Mouse (Mus musculus) bone marrow macrophage, adult 2 months (primary cell): ENCODE results near the gene Gm11487. TPM values are rescaled to one million over a fixed set of nuclear protein-coding genes. Genes with fewer than 3 reads are reported as not detected.
"Not testable (repeated sequence)": the region's sequence is repeated elsewhere in the genome, so short reads cannot be mapped to it uniquely, and the experiment has no call there.

Source experiments
- H3K27ac ChIP-seq: 2 replicates; pipeline ENCODE4 v1.5.1; 2012; ENCODE audit warnings: low read depth, low read length; ENCODE audit not compliant: insufficient read depth
- H3K4me1 ChIP-seq: 2 replicates; pipeline ENCODE4 v1.6.1; 2012; ENCODE audit warnings: low read length; ENCODE audit not compliant: control insufficient read depth, insufficient read depth
- H3K4me3 ChIP-seq: 2 replicates; pipeline ENCODE4 v1.5.1; 2012; ENCODE audit warnings: mild to moderate bottlenecking, low read length, moderate library complexity; ENCODE audit not compliant: insufficient read depth
- CTCF ChIP-seq: IDR thresholded peaks from 2 replicates; pipeline ENCODE4 v1.5.1; 2012; ENCODE audit warnings: low read depth, mild to moderate bottlenecking, low read length, moderate library complexity
- POLR2A ChIP-seq: IDR thresholded peaks from 2 replicates; pipeline ENCODE4 v1.6.1; 2012; ENCODE audit warnings: mild to moderate bottlenecking, low read depth, low read length, borderline replicate concordance
- polyA plus RNA-seq: library from polyadenylated mRNA; stranded (reverse); fragments of >200 nt; gene quantifications from 2 replicates; pipeline ENCODE4 v1.2.4, GENCODE M21; 2012; ENCODE audit not compliant: missing spikeins, insufficient read depth, insufficient read length

Gm11487 gene
- not detected in 2 replicates for polyA plus RNA-seq

DNA sequence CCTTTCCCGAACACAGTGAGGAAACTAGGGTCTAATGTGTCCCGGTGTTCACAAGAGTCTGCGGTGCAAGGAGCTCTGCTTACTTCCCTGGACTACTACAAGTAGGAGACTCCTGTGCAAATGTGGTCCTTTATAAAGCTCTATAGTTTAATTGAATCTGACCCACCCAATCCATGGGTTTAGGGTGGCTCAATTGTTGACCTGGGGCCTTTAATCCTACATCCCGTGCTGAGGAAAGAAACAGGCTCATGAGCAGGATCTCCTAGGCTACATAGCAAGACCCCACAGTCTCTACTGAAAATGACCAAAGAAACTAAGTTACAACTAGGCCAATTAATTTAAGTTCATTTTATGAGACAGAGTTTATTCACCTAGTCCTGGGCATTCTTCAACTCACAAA, at the start of gene Gm11487:
Gene Gm11487, minus strand, starts transcription at position 101 of the 400 bp plus-strand sequence.
- not testable (repeated sequence) for H3K4me1 ChIP-seq, H3K27ac ChIP-seq, H3K4me3 ChIP-seq

GRCm38 (mm10) chr4:73444715-73445114, 39.8 kb upstream of the Gm11487 start:
- no peaks in the 10 kb centered on the region for H3K4me1 ChIP-seq
- H3K4me3 ChIP-seq, result no peak overlapping the region
- H3K27ac ChIP-seq, result no peak overlapping the region
- TF ChIP-seq CTCF, result no peak
- no peak for TF ChIP-seq POLR2A

- TF ChIP-seq POLR2A (no peak), CTCF (no peak)
- H3K4me3 ChIP-seq, result no peak overlapping the region
- no peak overlapping the region for H3K27ac ChIP-seq
- H3K4me1 ChIP-seq, result no peaks in the 10 kb centered on the region
Observed at GRCm38 (mm10) chr4:73442568-73442967, 37.7 kb upstream of the Gm11487 start.

DNA sequence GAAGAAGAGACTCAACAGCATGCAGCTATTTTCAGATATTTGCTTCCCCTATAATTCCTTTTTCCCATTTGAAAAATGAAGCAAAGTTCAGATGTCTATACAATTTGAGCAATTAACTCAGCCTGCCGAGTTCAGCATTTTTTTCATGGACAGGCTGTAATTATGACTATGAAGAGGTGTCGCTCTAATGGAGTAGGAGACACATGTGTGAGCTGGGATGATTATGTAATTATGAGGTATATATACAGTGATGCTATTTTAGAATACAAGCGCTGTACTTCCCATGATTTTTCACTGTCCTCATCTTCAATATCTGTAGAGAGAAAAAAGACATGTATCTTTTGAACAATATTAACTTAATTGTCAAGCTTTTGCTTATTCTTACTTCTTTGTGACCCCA, 21.0 kb upstream of the Gm11487 start:
- H3K27ac ChIP-seq, result no peak overlapping the region
- TF ChIP-seq POLR2A (no peak), CTCF (no peak)
- no peak overlapping the region for H3K4me3 ChIP-seq
- no peaks in the 10 kb centered on the region for H3K4me1 ChIP-seq

- Histone ChIP-seq H3K4me3 (no peak overlapping the region), H3K27ac (no peak overlapping the region), H3K4me1 (no peaks in the 10 kb centered on the region)
- TF ChIP-seq CTCF, result no peak
- no peak for TF ChIP-seq POLR2A
Observed at GRCm38 (mm10) chr4:73423049-73423448, 18.2 kb upstream of the Gm11487 start.

GRCm38 (mm10) chr4:73366534-73366933, 38.3 kb downstream of the Gm11487 start:
- Histone ChIP-seq H3K4me3 (no peak overlapping the region), H3K4me1 (no peaks in the 10 kb centered on the region), H3K27ac (no peak overlapping the region)
- TF ChIP-seq CTCF, result no peak
- TF ChIP-seq POLR2A, result no peak

Other genes starting within 250 kb of the Gm11487 start
- gene Gm11238, start 202.8 kb upstream of the Gm11487 start, polyA plus RNA-seq, result not detected in 2 replicates
- not detected in 2 replicates for gene Gm11237, start 217.9 kb upstream of the Gm11487 start, polyA plus RNA-seq
- gene Gm11236, start 233.0 kb upstream of the Gm11487 start, polyA plus RNA-seq, result not detected in 2 replicates